Mouse (Mus musculus): Measurements from ENCODE around the gene Nin. TPM values are rescaled to one million over a fixed set of nuclear protein-coding genes. Genes with fewer than 3 reads are reported as not detected.
A peak's percentile ranks its signal among the peaks of the same experiment; 100 is the strongest.

Nin gene
- total and polyA plus RNA-seq, 3 experiments = 48.4 to 49.1 TPM; not detected in 1

GRCm38 (mm10) chr12:70111367-70112089 lies 2.0 kb downstream of the Nin start:
- Histone ChIP-seq H3K27ac (ENCODE audit: control insufficient read depth, low read depth, low read length) (peak overlapping the region; percentile 72), H3K79me2 (ENCODE audit: control insufficient read depth, insufficient read depth, low read length, poor library complexity) (peaks cover 39% of the 10 kb centered on the region), H3K4me3 (ENCODE audit: control insufficient read depth in 1 of 2, insufficient read depth in 1 of 2, low read depth in 2 of 2, low read length in 2 of 2) (peak overlapping the region; percentile 83), H3K9me3 (replicated peaks; ENCODE audit: insufficient read depth, low read length) (no peaks in the 10 kb centered on the region), H3K27me3 (ENCODE audit: control insufficient read depth in 1 of 2, insufficient read depth in 2 of 2, low read length in 2 of 2) (no peaks in the 10 kb centered on the region), H3K9ac (ENCODE audit: control insufficient read depth, low read depth, low read length, poor library complexity, severe bottlenecking) (peak overlapping the region; percentile 99), H3K4me1 (ENCODE audit: control insufficient read depth in 1 of 2, insufficient read depth in 2 of 2, low read length in 2 of 2) (peaks cover 6 to 12% of the 10 kb centered on the region in 2 experiments), H3K36me3 (ENCODE audit: control insufficient read depth in 1 of 2, insufficient read depth in 2 of 2, low read length in 2 of 2) (peaks cover 0 to 22% of the 10 kb centered on the region in 2 experiments; a peak in 2 of 4 replicates)
- DNase-seq (ENCODE audit: low read depth, low spot score) = peak; percentile 85
- TF ChIP-seq RCOR1 (IDR thresholded peaks at IDR 0.05; ENCODE audit: low read depth, low read length) (no peak), KAT2A (conservative IDR thresholded peaks at IDR 0.05; ENCODE audit: low read depth, low read length) (no peak), SIN3A (IDR thresholded peaks at IDR 0.05; ENCODE audit: low read length) (peak; percentile 81; the same call in 1 of the 2 replicates), CHD1 (IDR thresholded peaks at IDR 0.05; ENCODE audit: low read depth, low read length) (no peak), MYC (IDR thresholded peaks at IDR 0.05; ENCODE audit: low read depth, low read length) (peak; percentile 23; the same call in 1 of the 2 replicates), GABPA (IDR thresholded peaks at IDR 0.05; ENCODE audit: low read depth, low read length) (no peak), E2F4 (IDR thresholded peaks at IDR 0.05; ENCODE audit: borderline replicate concordance, low read depth, low read length) (no peak), POLR2AphosphoS5 (IDR thresholded peaks at IDR 0.05; ENCODE audit: borderline replicate concordance, low read depth, low read length) (no peak), MAFK (IDR thresholded peaks at IDR 0.05; ENCODE audit: borderline replicate concordance, low read depth, low read length) (no peak), ELF1 (IDR thresholded peaks at IDR 0.05; ENCODE audit: low read depth, low read length) (no peak), USF2 (IDR thresholded peaks at IDR 0.05; ENCODE audit: borderline replicate concordance in 1 of 2, insufficient read depth in 1 of 2, low read depth in 1 of 2, low read length in 2 of 2) (no peak), GATA1 (IDR thresholded peaks at IDR 0.05; ENCODE audit: low read depth, low read length) (no peak), POLR2A (IDR thresholded peaks at IDR 0.05; ENCODE audit: control insufficient read depth in 1 of 2, insufficient read depth in 1 of 2, low read depth in 1 of 2, low read length in 2 of 2, poor library complexity in 1 of 2) (peak; percentile 26 to 85), ETS1 (IDR thresholded peaks at IDR 0.05; ENCODE audit: low read depth, low read length) (no peak), NELFE (IDR thresholded peaks at IDR 0.05; ENCODE audit: low read depth, low read length) (peak; percentile 67), NRF1 (IDR thresholded peaks at IDR 0.05; ENCODE audit: insufficient read depth, low read depth, low read length, poor library complexity, severe bottlenecking) (peak; percentile 60), ZNF384 (IDR thresholded peaks at IDR 0.05; ENCODE audit: low read depth, low read length) (no peak), HCFC1 (IDR thresholded peaks at IDR 0.05; ENCODE audit: low read depth, low read length) (peak; percentile 56; the same call in 1 of the 2 replicates), RAD21 (IDR thresholded peaks at IDR 0.05; ENCODE audit: low read depth, low read length) (no peak), MYB (IDR thresholded peaks at IDR 0.05; ENCODE audit: low read depth, low read length) (no peak), CHD2 (IDR thresholded peaks at IDR 0.05; ENCODE audit: low read length) (no peak), ZC3H11A (IDR thresholded peaks at IDR 0.05; ENCODE audit: low read depth, low read length) (no peak), TBP (IDR thresholded peaks at IDR 0.05; ENCODE audit: low read depth, low read length) (peak; percentile 14; the same call in 1 of the 2 replicates), MAX (IDR thresholded peaks at IDR 0.05; ENCODE audit: low read length) (no peak; the same call in 1 of the 2 replicates), BHLHE40 (IDR thresholded peaks at IDR 0.05; ENCODE audit: borderline replicate concordance, low read depth, low read length) (0 out of 2 replicates have a peak, but pooled peaks have one; percentile 15), MEF2A (IDR thresholded peaks at IDR 0.05; ENCODE audit: extremely low read depth, insufficient replicate concordance, low read depth, low read length, poor library complexity, severe bottlenecking) (no peak), MAZ (IDR thresholded peaks at IDR 0.05; ENCODE audit: low read depth, low read length) (no peak; the same call in 1 of the 2 replicates), UBTF (IDR thresholded peaks at IDR 0.05; ENCODE audit: borderline replicate concordance, insufficient read depth, low read depth, low read length) (peak; percentile 32; the same call in 1 of the 2 replicates), ZKSCAN1 (IDR thresholded peaks at IDR 0.05; ENCODE audit: low read depth, low read length) (no peak), POLR2AphosphoS2 (IDR thresholded peaks at IDR 0.05; ENCODE audit: low read length) (no peak; the same call in 1 of the 2 replicates), MXI1 (IDR thresholded peaks at IDR 0.05; ENCODE audit: low read depth, low read length) (peak; percentile 72), JUND (IDR thresholded peaks at IDR 0.05; ENCODE audit: low read depth, low read length) (no peak), TAL1 (IDR thresholded peaks at IDR 0.05; ENCODE audit: low read length) (no peak), ZMIZ1 (IDR thresholded peaks at IDR 0.05; ENCODE audit: low read depth, low read length) (peak; percentile 19; the same call in 1 of the 2 replicates), CTCF (IDR thresholded peaks at IDR 0.05 in 2 of 3, conservative IDR thresholded peaks at IDR 0.05 in 1 of 3; ENCODE audit: control insufficient read depth in 1 of 3, insufficient read depth in 1 of 3, low read depth in 2 of 3, low read length in 3 of 3, poor library complexity in 1 of 3, severe bottlenecking in 1 of 3) (no peak), TCF12 (IDR thresholded peaks at IDR 0.05; ENCODE audit: low read depth, low read length) (no peak; the same call in 1 of the 2 replicates)

Data from MEL (cell line).